11 mouse cellular contexts compared by ENCODE assay signal in the genomic region with DNA sequence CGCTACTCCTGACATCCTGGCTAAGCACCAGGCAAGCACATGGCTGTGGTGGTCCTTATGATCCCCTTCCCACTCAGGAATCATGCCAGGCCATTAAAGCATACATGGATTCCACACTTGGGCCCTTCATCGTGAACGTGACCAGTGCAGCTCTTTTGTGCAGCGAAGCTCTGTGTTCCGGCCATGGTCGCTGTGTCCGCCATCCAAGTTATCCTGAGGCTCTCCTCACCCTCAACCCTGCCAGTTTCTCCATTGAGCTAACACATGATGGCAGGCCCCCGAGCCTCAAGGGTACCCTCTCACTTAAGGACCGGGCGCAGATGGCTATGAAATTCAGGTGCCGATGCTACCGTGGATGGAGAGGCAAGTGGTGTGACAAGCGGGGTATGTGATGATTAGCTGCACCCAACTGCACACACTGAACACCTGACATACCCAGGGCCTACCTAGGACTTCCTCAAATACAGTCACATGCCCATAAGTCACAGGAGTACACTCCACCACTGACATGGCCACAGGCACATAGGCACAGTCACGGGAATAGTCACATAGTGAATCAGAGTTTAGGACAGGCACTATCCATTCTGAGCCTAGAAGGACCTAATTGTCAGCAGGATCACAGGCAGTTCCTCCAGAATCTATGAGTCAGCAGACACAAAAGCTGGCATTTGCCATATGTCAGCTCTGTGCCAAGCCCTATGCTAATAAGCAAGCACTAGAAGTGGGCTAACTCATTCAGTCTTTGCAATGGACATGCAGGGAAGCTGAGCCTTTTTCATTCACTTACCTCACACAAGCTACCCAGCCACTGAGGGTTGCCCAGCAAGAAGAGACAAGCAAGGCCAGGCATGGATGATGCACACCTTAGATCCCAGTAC. TPM values are rescaled to one million over a fixed set of nuclear protein-coding genes. Genes with fewer than 3 reads are reported as not detected.
A peak's percentile ranks its signal among the peaks of the same experiment; 100 is the strongest.
DNase-seq lines count a peak whose midpoint lies in the region; ATAC-seq lines count a peak whose summit lies in the region.
"Had no signal": no experiment of that assay in that cellular context is flagged by ENCODE, and none has a peak within 500 bp of the region (broad histone marks: within the 10 kb centered on the region; RNA-seq: fewer than 3 reads in every experiment).

No protein-coding gene starts in this region.

- H3K27ac ChIP-seq in midbrain, embryonic 13.5 days, result no peak overlapping the region
- H3K27ac ChIP-seq in midbrain, embryonic 14.5 days (replicated peaks; ENCODE audit: low read depth, low read length), result no peak overlapping the region
- H3K27ac ChIP-seq in hindbrain, embryonic 13.5 days, result peak overlapping the region; percentile 86; the same call in 1 of the 2 replicates
- peak overlapping the region; percentile 94 for H3K27ac ChIP-seq in stomach, embryonic 15.5 days

- WGBS in midbrain, embryonic 13.5 days, result 94% methylated on average over 14 of the region's 14 CpGs
- 93% methylated on average over 14 of the region's 14 CpGs for WGBS in midbrain, embryonic 14.5 days
- WGBS in hindbrain, embryonic 13.5 days, result 95% methylated on average over 14 of the region's 14 CpGs
- WGBS in stomach, embryonic 15.5 days, result 93% methylated on average over 14 of the region's 14 CpGs

- intact Hi-C loops in heart, postnatal 25 days (cut with DNase I), result no loop called here

- peaks cover 22% of the 10 kb centered on the region for H3K36me3 ChIP-seq in midbrain, embryonic 13.5 days
- peaks cover 18% of the 10 kb centered on the region for H3K36me3 ChIP-seq in midbrain, embryonic 14.5 days (ENCODE audit: control insufficient read depth, insufficient read depth, low read length)
- peaks cover 21% of the 10 kb centered on the region for H3K36me3 ChIP-seq in hindbrain, embryonic 13.5 days
- H3K36me3 ChIP-seq in stomach, embryonic 15.5 days, result 0 out of 2 replicates have a peak, but pooled peaks cover 3% of the 10 kb centered on the region

- peak overlapping the region; percentile 1; the same call in 1 of the 2 replicates for H3K9ac ChIP-seq in midbrain, embryonic 13.5 days (replicated peaks)
- H3K9ac ChIP-seq in midbrain, embryonic 14.5 days (replicated peaks; ENCODE audit: low read length), result no peak overlapping the region
- H3K9ac ChIP-seq in hindbrain, embryonic 13.5 days, result peak overlapping the region; percentile 56; the same call in 1 of the 2 replicates
- H3K9ac ChIP-seq in stomach, embryonic 15.5 days, result 0 out of 2 replicates have a peak overlapping the region, but pooled peaks have one; percentile 2

- H3K27me3 ChIP-seq in midbrain, embryonic 13.5 days, result no peaks in the 10 kb centered on the region
- H3K27me3 ChIP-seq in midbrain, embryonic 14.5 days (ENCODE audit: control insufficient read depth, insufficient read depth, low read length), result no peaks in the 10 kb centered on the region
- H3K27me3 ChIP-seq in hindbrain, embryonic 13.5 days, result no peaks in the 10 kb centered on the region
- H3K27me3 ChIP-seq in stomach, embryonic 15.5 days (replicated peaks), result no peaks in the 10 kb centered on the region

- ATAC-seq in midbrain, embryonic 13.5 days, result no peak
- ATAC-seq in midbrain, embryonic 14.5 days (ENCODE audit: low FRiP score, low TSS enrichment), result no peak
- ATAC-seq in hindbrain, embryonic 13.5 days (ENCODE audit: low FRiP score), result no peak
- no peak for ATAC-seq in stomach, embryonic 15.5 days (ENCODE audit: insufficient read depth, low FRiP score, low read depth)

- no peaks in the 10 kb centered on the region for H3K9me3 ChIP-seq in midbrain, embryonic 13.5 days
- no peaks in the 10 kb centered on the region for H3K9me3 ChIP-seq in midbrain, embryonic 14.5 days (ENCODE audit: control insufficient read depth, low read length)
- no peaks in the 10 kb centered on the region for H3K9me3 ChIP-seq in hindbrain, embryonic 13.5 days
- H3K9me3 ChIP-seq in stomach, embryonic 15.5 days, result no peaks in the 10 kb centered on the region
- H3K9me3 ChIP-seq: G1E had no signal

- no peak overlapping the region for H3K4me3 ChIP-seq in midbrain, embryonic 13.5 days (replicated peaks)
- H3K4me3 ChIP-seq in midbrain, embryonic 14.5 days (replicated peaks; ENCODE audit: low read depth, low read length), result no peak overlapping the region
- no peak overlapping the region for H3K4me3 ChIP-seq in hindbrain, embryonic 13.5 days
- no peak overlapping the region for H3K4me3 ChIP-seq in stomach, embryonic 15.5 days (replicated peaks)

- peaks cover 50% of the 10 kb centered on the region for H3K4me1 ChIP-seq in midbrain, embryonic 13.5 days (replicated peaks)
- H3K4me1 ChIP-seq in midbrain, embryonic 14.5 days (ENCODE audit: control insufficient read depth, insufficient read depth, low read length), result peaks cover 20% of the 10 kb centered on the region
- H3K4me1 ChIP-seq in hindbrain, embryonic 13.5 days (replicated peaks), result peaks cover 48% of the 10 kb centered on the region
- peaks cover 46% of the 10 kb centered on the region for H3K4me1 ChIP-seq in stomach, embryonic 15.5 days

- no peak overlapping the region for H3K4me2 ChIP-seq in midbrain, embryonic 13.5 days (replicated peaks)
- no peak overlapping the region; the same call in 1 of the 2 replicates for H3K4me2 ChIP-seq in midbrain, embryonic 14.5 days (ENCODE audit: low read length)
- H3K4me2 ChIP-seq in hindbrain, embryonic 13.5 days, result peak overlapping the region; percentile 97; the same call in 1 of the 2 replicates
- H3K4me2 ChIP-seq in stomach, embryonic 15.5 days, result 0 out of 2 replicates have a peak overlapping the region, but pooled peaks have one; percentile 79

- DNase-seq in heart, adult 11 months, result peak; percentile 95
- no peak for DNase-seq in heart, postnatal 25 days (ENCODE audit: low spot score)
- DNase-seq in midbrain, embryonic 14.5 days, result no peak
- no peak for DNase-seq in urinary bladder, adult 2 months (ENCODE audit: low spot score)
- no peak for DNase-seq in gastrocnemius, postnatal 4 days (ENCODE audit: low spot score in 2 of 2)
- DNase-seq: kidney, adult 18-20 months; thymus, postnatal 25 days had no signal

RNA-seq across cellular contexts. Expression of gene Naa80, which starts 0.6 kb away (rescaled TPM):
- total RNA-seq in heart, postnatal 25 days (2021), result 10 to 100 TPM; 14.0 to 18.4 TPM
- polyA plus RNA-seq in midbrain, embryonic 13.5 days (2015; fragmentation: Nextera tagmentation; extraction: Ambion mirVana), result 16.5 and 19.1 TPM in 2 replicates
- 14.1 and 18.2 TPM in 2 replicates for polyA plus RNA-seq in midbrain, embryonic 14.5 days (2014; fragmentation: Nextera tagmentation; extraction: Ambion mirVana)
- polyA plus RNA-seq in hindbrain, embryonic 13.5 days (2015; fragmentation: Nextera tagmentation; extraction: Ambion mirVana), result 14.1 and 16.5 TPM in 2 replicates
- polyA plus RNA-seq in stomach, embryonic 15.5 days (2015; fragmentation: Nextera tagmentation; extraction: Ambion mirVana), result 16.1 and 18.6 TPM in 2 replicates
- 24.6 and 37.3 TPM in 2 replicates for polyA plus RNA-seq in urinary bladder, adult 2 months (2012; rRNA removed)
- total RNA-seq in gastrocnemius, postnatal 4 days (2021), result 10 to 100 TPM; 15.5 to 20.5 TPM

RNA-seq across cellular contexts. Expression of gene Hyal3, which starts 1.4 kb away (rescaled TPM):
- under 1 TPM; 0.45 to 0.62 TPM for total RNA-seq in heart, postnatal 25 days (2021)
- polyA plus RNA-seq in midbrain, embryonic 13.5 days (2015; fragmentation: Nextera tagmentation; extraction: Ambion mirVana), result 1.1 and 1.8 TPM in 2 replicates
- 0.89 and 1.4 TPM in 2 replicates for polyA plus RNA-seq in midbrain, embryonic 14.5 days (2014; fragmentation: Nextera tagmentation; extraction: Ambion mirVana)
- 1.3 and 1.6 TPM in 2 replicates for polyA plus RNA-seq in hindbrain, embryonic 13.5 days (2015; fragmentation: Nextera tagmentation; extraction: Ambion mirVana)
- 1.1 and 1.7 TPM in 2 replicates for polyA plus RNA-seq in stomach, embryonic 15.5 days (2015; fragmentation: Nextera tagmentation; extraction: Ambion mirVana)
- polyA plus RNA-seq in urinary bladder, adult 2 months (2012; rRNA removed), result 0.50 and 0.52 TPM in 2 replicates
- total RNA-seq in gastrocnemius, postnatal 4 days (2021), result under 1 TPM; 0.66 to 0.78 TPM

RNA-seq across cellular contexts. Expression of gene Hyal1, which starts 2.5 kb away (rescaled TPM):
- 1 to 10 TPM; 5.3 TPM for total RNA-seq in heart, postnatal 25 days (2021)
- 7.0 and 10.0 TPM in 2 replicates for polyA plus RNA-seq in midbrain, embryonic 13.5 days (2015; fragmentation: Nextera tagmentation; extraction: Ambion mirVana)
- 3.4 and 4.9 TPM in 2 replicates for polyA plus RNA-seq in midbrain, embryonic 14.5 days (2014; fragmentation: Nextera tagmentation; extraction: Ambion mirVana)
- polyA plus RNA-seq in hindbrain, embryonic 13.5 days (2015; fragmentation: Nextera tagmentation; extraction: Ambion mirVana), result 7.4 and 8.4 TPM in 2 replicates
- polyA plus RNA-seq in stomach, embryonic 15.5 days (2015; fragmentation: Nextera tagmentation; extraction: Ambion mirVana), result 9.2 and 10.8 TPM in 2 replicates
- polyA plus RNA-seq in urinary bladder, adult 2 months (2012; rRNA removed), result 16.8 and 24.9 TPM in 2 replicates
- 1 to 10 TPM; 4.6 to 4.8 TPM for total RNA-seq in gastrocnemius, postnatal 4 days (2021)

RNA-seq across cellular contexts. Expression of gene Ifrd2, which starts 8.2 kb away (rescaled TPM):
- 10 to 100 TPM; 44.6 to 45.8 TPM for total RNA-seq in heart, postnatal 25 days (2021)
- 13.5 and 14.7 TPM in 2 replicates for polyA plus RNA-seq in midbrain, embryonic 13.5 days (2015; fragmentation: Nextera tagmentation; extraction: Ambion mirVana)
- 14.5 and 15.7 TPM in 2 replicates for polyA plus RNA-seq in midbrain, embryonic 14.5 days (2014; fragmentation: Nextera tagmentation; extraction: Ambion mirVana)
- 11.8 and 14.1 TPM in 2 replicates for polyA plus RNA-seq in hindbrain, embryonic 13.5 days (2015; fragmentation: Nextera tagmentation; extraction: Ambion mirVana)
- polyA plus RNA-seq in stomach, embryonic 15.5 days (2015; fragmentation: Nextera tagmentation; extraction: Ambion mirVana), result 65.1 and 68.2 TPM in 2 replicates
- 31.3 and 36.0 TPM in 2 replicates for polyA plus RNA-seq in urinary bladder, adult 2 months (2012; rRNA removed)
- total RNA-seq in gastrocnemius, postnatal 4 days (2021), result 10 to 100 TPM; 31.8 to 35.2 TPM

RNA-seq across cellular contexts. Expression of gene Hyal2, which starts 11.5 kb away (rescaled TPM):
- total RNA-seq in heart, postnatal 25 days (2021), result 10 to 100 TPM; 35.4 to 36.2 TPM
- polyA plus RNA-seq in midbrain, embryonic 13.5 days (2015; fragmentation: Nextera tagmentation; extraction: Ambion mirVana), result 98.9 and 106 TPM in 2 replicates
- polyA plus RNA-seq in midbrain, embryonic 14.5 days (2014; fragmentation: Nextera tagmentation; extraction: Ambion mirVana), result 86.8 and 97.7 TPM in 2 replicates
- 80.4 and 87.1 TPM in 2 replicates for polyA plus RNA-seq in hindbrain, embryonic 13.5 days (2015; fragmentation: Nextera tagmentation; extraction: Ambion mirVana)
- polyA plus RNA-seq in stomach, embryonic 15.5 days (2015; fragmentation: Nextera tagmentation; extraction: Ambion mirVana), result 84.2 and 85.4 TPM in 2 replicates
- 24.0 and 35.6 TPM in 2 replicates for polyA plus RNA-seq in urinary bladder, adult 2 months (2012; rRNA removed)
- 10 to 100 TPM; 21.8 to 32.0 TPM for total RNA-seq in gastrocnemius, postnatal 4 days (2021)

Comparison
In these comparisons a context has a peak if more than half of its experiments do, and no peak if none do; other contexts are left out.
1. H3K27ac ChIP-seq: peak in hindbrain, embryonic 13.5 days (single experiment) and stomach, embryonic 15.5 days (single experiment); none in midbrain, embryonic 13.5 days (single experiment) and midbrain, embryonic 14.5 days (single experiment).
2. H3K4me2 ChIP-seq: peak in hindbrain, embryonic 13.5 days (single experiment) and stomach, embryonic 15.5 days (single experiment); none in midbrain, embryonic 13.5 days (single experiment) and midbrain, embryonic 14.5 days (single experiment).